Mouse (Mus musculus) limb, embryonic 13.5 days (tissue): ENCODE data around the gene Mfn1. TPM values are rescaled to one million over a fixed set of nuclear protein-coding genes. Genes with fewer than 3 reads are reported as not detected.

ENCODE experiments used
- ATAC-seq: fragments of 200-750 bp; cut with Nextera tagmentation; 2 replicates; pipeline ENCODE4 v1.8.0; 2017; ENCODE audit warnings: low read depth, moderate number of reproducible peaks, moderate TSS enrichment; ENCODE audit not compliant: low FRiP score
- H3K27ac ChIP-seq: fragments of 300-500 bp; sonication (generic); 2 replicates; pipeline ENCODE4 v1.5.1; 2015; ENCODE audit warnings: inconsistent platforms, mild to moderate bottlenecking, moderate library complexity
- H3K27me3 ChIP-seq: fragments of 300-500 bp; sonication (generic); 2 replicates; pipeline ENCODE4 v1.6.1; 2015; ENCODE audit warnings: mild to moderate bottlenecking, inconsistent platforms
- H3K36me3 ChIP-seq: fragments of 300-500 bp; sonication (generic); 2 replicates; pipeline ENCODE4 v1.6.1; 2015; ENCODE audit warnings: inconsistent platforms, mild to moderate bottlenecking, moderate library complexity
- H3K4me1 ChIP-seq: fragments of 300-500 bp; sonication (generic); 2 replicates; pipeline ENCODE4 v1.6.1; 2015; ENCODE audit warnings: inconsistent platforms
- H3K4me2 ChIP-seq: fragments of 300-500 bp; sonication (generic); replicated peaks from 2 replicates; pipeline ENCODE4 v1.6.1; 2015; ENCODE audit warnings: inconsistent platforms, mild to moderate bottlenecking, moderate library complexity
- H3K4me3 ChIP-seq: fragments of 300-500 bp; sonication (generic); 2 replicates; pipeline ENCODE4 v1.5.1; 2015; ENCODE audit warnings: moderate library complexity, mild to moderate bottlenecking, inconsistent platforms
- H3K9ac ChIP-seq: fragments of 300-500 bp; sonication (generic); 2 replicates; pipeline ENCODE4 v1.6.1; 2015; ENCODE audit warnings: mild to moderate bottlenecking, inconsistent platforms
- H3K9me3 ChIP-seq: fragments of 300-500 bp; sonication (generic); 2 replicates; pipeline ENCODE4 v1.6.1; 2016; ENCODE audit warnings: inconsistent platforms
- WGBS: fragments of 180-500 bp; shearing (Covaris S2); methylation state at CpG from one replicate; pipeline ENCODE4 v1.1.7; 2015; 5-methylcytosine and 5-hydroxymethylcytosine counted together
- polyA plus RNA-seq: library from polyadenylated mRNA; unstranded; fragments of >200 nt; fragmentation: Nextera tagmentation; extraction: Ambion mirVana; gene quantifications from 2 replicates; pipeline ENCODE4 v1.2.1, GENCODE M21; 2015

Gene Mfn1
- polyA plus RNA-seq: 31.8 and 34.9 TPM in 2 replicates

- H3K9ac ChIP-seq: peak within 1 kb of the TSS; percentile 83
- WGBS: under 1% methylated on average over 42 of the region's 47 CpGs
Measured at GRCm38 (mm10) chr3:32529303-32529898, at the start of gene Mfn1. TSS of gene Mfn1 (plus strand) at chr3:32529465.

GRCm38 (mm10) chr3:32479961-32480360 is 49.3 kb upstream of the Mfn1 start:
- no peaks in the 10 kb centered on the region for H3K27me3 ChIP-seq
- WGBS: 88% methylated on average over 7 of the region's 7 CpGs
- no peak for ATAC-seq
- no peaks in the 10 kb centered on the region for H3K9me3 ChIP-seq
- no peak overlapping the region for H3K27ac ChIP-seq
- H3K4me1 ChIP-seq: no peaks in the 10 kb centered on the region
- H3K4me2 ChIP-seq: no peak overlapping the region
- H3K36me3 ChIP-seq: no peaks in the 10 kb centered on the region
- no peak overlapping the region for H3K9ac ChIP-seq
- no peak overlapping the region for H3K4me3 ChIP-seq

More at GRCm38 (mm10) chr3:32529303-32529898, at the start of gene Mfn1:
- Histone ChIP-seq H3K9me3 (peaks cover 7% of the 10 kb centered on the region; the same call in 1 of the 2 replicates), H3K36me3 (peaks cover 31% of the 10 kb centered on the region), H3K4me2 (peak within 1 kb of the TSS; percentile 68), H3K4me1 (peaks cover 6% of the 10 kb centered on the region), H3K27me3 (no peaks in the 10 kb centered on the region), H3K27ac (peak within 1 kb of the TSS; percentile 33; the same call in 1 of the 2 replicates), H3K4me3 (peak within 1 kb of the TSS; percentile 88)
- ATAC-seq: peak; percentile 99

- 77% methylated on average over 3 of the region's 3 CpGs for WGBS
- H3K27ac ChIP-seq: no peak overlapping the region
- no peak overlapping the region for H3K4me3 ChIP-seq
- H3K4me1 ChIP-seq: no peaks in the 10 kb centered on the region
- H3K36me3 ChIP-seq: no peaks in the 10 kb centered on the region
- no peaks in the 10 kb centered on the region for H3K27me3 ChIP-seq
- ATAC-seq: no peak
- no peaks in the 10 kb centered on the region for H3K9me3 ChIP-seq
- H3K4me2 ChIP-seq: no peak overlapping the region
- no peak overlapping the region for H3K9ac ChIP-seq
Measured at GRCm38 (mm10) chr3:32483035-32483434, 46.2 kb upstream of the Mfn1 start.

GRCm38 (mm10) chr3:32486543-32486942 is 42.7 kb upstream of the Mfn1 start:
- H3K27ac ChIP-seq: no peak overlapping the region
- 67% methylated on average over 4 of the region's 4 CpGs for WGBS
- H3K36me3 ChIP-seq: no peaks in the 10 kb centered on the region
- no peaks in the 10 kb centered on the region for H3K4me1 ChIP-seq
- H3K4me2 ChIP-seq: no peak overlapping the region
- H3K9ac ChIP-seq: no peak overlapping the region
- no peak for ATAC-seq
- no peak overlapping the region for H3K4me3 ChIP-seq
- no peaks in the 10 kb centered on the region for H3K9me3 ChIP-seq
- no peaks in the 10 kb centered on the region for H3K27me3 ChIP-seq

DNA sequence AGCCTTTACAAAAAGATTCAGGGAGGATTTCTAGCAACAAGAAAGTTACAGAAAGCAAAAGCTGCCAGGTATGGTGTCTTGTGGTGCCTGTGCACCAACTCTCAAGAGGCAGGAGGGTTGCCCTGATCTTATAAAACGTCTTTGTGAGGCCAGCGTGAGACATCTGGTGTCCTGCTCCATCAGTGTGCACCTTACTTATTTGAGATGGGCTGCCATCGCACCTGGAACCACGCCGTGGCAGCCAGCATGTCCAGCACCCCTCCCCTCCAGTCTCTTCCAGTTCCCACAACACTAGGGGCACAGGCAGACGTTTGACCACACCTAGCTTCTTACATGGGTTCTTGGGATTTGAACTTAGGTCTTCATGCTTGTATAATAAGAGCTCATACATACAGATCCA is 41.1 kb upstream of the Mfn1 start:
- H3K27ac ChIP-seq: no peak overlapping the region
- H3K27me3 ChIP-seq: no peaks in the 10 kb centered on the region
- H3K36me3 ChIP-seq: no peaks in the 10 kb centered on the region
- WGBS: 75% methylated on average over 6 of the region's 6 CpGs
- H3K4me1 ChIP-seq: no peaks in the 10 kb centered on the region
- no peaks in the 10 kb centered on the region for H3K9me3 ChIP-seq
- H3K4me3 ChIP-seq: no peak overlapping the region
- no peak for ATAC-seq
- no peak overlapping the region for H3K4me2 ChIP-seq
- no peak overlapping the region for H3K9ac ChIP-seq

GRCm38 (mm10) chr3:32490076-32490927 is 39.0 kb upstream of the Mfn1 start:
- no peak overlapping the region for H3K27ac ChIP-seq
- no peak for ATAC-seq
- WGBS: 67% methylated on average over 15 of the region's 15 CpGs

DNA sequence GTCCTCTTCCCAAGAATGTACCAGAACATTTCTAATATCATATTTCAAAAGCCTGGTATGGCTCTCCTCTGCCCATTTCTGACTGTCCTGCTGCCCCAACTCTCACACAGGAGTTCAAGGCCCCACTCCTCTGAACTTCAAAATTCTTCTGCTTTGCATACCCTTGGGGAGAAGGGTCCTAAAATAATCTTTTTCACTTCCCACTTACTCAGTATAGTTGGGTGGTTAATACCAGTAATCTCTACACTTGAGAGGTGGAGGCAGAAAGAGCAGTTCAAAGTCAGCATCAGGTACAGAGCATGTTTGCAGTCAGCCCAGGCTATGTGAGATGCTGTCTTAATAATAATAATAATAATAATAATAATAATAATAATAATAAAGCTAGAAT is 38.3 kb upstream of the Mfn1 start:
- no peak overlapping the region for H3K27ac ChIP-seq
- H3K9me3 ChIP-seq: no peaks in the 10 kb centered on the region
- no peak overlapping the region for H3K4me3 ChIP-seq
- H3K36me3 ChIP-seq: no peaks in the 10 kb centered on the region
- ATAC-seq: no peak
- no peaks in the 10 kb centered on the region for H3K4me1 ChIP-seq
- H3K9ac ChIP-seq: no peak overlapping the region
- no peak overlapping the region for H3K4me2 ChIP-seq
- H3K27me3 ChIP-seq: no peaks in the 10 kb centered on the region

More at GRCm38 (mm10) chr3:32490076-32490927, 39.0 kb upstream of the Mfn1 start:
- Histone ChIP-seq H3K9ac (no peak overlapping the region), H3K27me3 (no peaks in the 10 kb centered on the region), H3K4me2 (no peak overlapping the region), H3K36me3 (no peaks in the 10 kb centered on the region), H3K4me1 (no peaks in the 10 kb centered on the region), H3K9me3 (no peaks in the 10 kb centered on the region), H3K4me3 (no peak overlapping the region)

GRCm38 (mm10) chr3:32492097-32493090 is 36.9 kb upstream of the Mfn1 start, which contains the start of gene Kcnmb3:
TSS of gene Kcnmb3 (minus strand) at chr3:32492231.
- no peak for ATAC-seq
- no peaks in the 10 kb centered on the region for H3K9me3 ChIP-seq
- H3K4me3 ChIP-seq: no peak within 1 kb of the TSS
- no peaks in the 10 kb centered on the region for H3K4me1 ChIP-seq
- no peaks in the 10 kb centered on the region for H3K36me3 ChIP-seq
- WGBS: 74% methylated on average over 11 of the region's 11 CpGs
- H3K9ac ChIP-seq: no peak within 1 kb of the TSS
- H3K4me2 ChIP-seq: no peak within 1 kb of the TSS
- H3K27ac ChIP-seq: no peak within 1 kb of the TSS
- H3K27me3 ChIP-seq: no peaks in the 10 kb centered on the region

DNA sequence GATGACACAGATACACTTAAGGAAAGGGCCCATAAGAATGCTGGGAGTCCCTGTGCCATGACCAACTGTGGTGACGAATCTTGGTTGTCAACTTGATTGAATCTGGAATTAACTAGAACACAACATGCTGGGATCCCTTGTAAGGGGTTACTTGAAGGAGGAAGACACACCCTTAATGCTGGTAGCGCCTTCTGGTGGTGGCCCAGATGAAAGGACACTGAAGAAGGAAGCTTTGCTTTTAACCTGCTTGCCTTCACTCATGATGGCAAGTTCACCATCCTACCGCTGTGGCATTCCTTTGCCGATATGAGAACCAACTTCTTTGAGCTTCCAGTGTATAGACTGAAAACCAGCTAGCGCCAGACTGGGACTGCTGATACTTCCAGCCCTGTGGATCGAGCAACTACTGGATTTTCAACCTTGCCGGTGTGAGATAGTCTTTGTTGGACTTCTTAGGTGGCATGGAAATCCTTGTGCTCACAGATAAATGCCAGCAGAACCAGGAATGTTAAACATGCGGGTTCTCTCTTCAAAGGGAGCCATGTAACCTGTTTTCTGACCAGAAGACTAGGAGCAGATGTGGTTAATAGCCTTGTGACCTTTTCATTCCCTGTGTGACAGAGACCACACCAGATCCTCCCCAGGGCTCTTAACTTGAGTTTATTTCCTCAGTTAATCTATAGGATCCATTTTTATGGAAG is 34.7 kb upstream of the Mfn1 start:
- H3K36me3 ChIP-seq: no peaks in the 10 kb centered on the region
- H3K27me3 ChIP-seq: no peaks in the 10 kb centered on the region
- WGBS: 72% methylated on average over 8 of the region's 8 CpGs
- no peak overlapping the region for H3K27ac ChIP-seq
- no peak overlapping the region for H3K4me3 ChIP-seq
- no peaks in the 10 kb centered on the region for H3K9me3 ChIP-seq
- H3K4me2 ChIP-seq: no peak overlapping the region
- no peaks in the 10 kb centered on the region for H3K4me1 ChIP-seq
- no peak overlapping the region for H3K9ac ChIP-seq
- no peak for ATAC-seq

DNA sequence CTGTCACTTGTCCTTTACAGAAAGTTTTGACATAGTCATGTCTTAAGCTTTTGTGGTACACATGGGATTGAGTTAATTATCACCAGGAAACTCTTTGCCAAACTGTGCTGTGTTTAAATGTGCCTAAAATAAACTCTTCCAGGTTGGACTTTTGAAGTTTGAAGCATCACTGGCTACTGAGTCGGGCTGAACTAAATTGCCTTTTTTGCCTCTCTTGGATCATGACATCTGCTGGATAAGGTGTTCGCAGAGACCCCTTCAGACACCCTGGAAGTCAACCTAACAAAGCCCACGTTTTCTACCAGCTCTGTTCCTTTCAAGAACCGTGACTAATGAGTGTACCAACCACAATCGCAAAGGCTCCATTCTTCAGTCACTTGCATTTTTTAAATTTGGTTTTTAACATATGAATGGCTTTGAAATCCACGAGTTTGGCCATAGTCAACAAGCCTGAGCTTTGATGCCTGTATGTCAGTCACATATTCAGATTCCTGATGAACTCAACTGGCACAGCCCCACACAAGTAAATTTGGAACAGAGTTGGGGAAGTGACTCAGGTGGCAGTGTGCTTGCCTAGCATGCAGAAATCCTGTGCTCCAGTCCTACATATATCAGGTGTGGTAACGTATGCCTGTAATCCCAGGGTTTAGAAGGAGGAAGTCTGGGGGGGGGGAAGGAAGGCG is 34.0 kb upstream of the Mfn1 start:
- 49% methylated on average over 8 of the region's 8 CpGs for WGBS
- Histone ChIP-seq H3K4me1 (no peaks in the 10 kb centered on the region), H3K9ac (no peak overlapping the region), H3K4me2 (no peak overlapping the region), H3K9me3 (no peaks in the 10 kb centered on the region), H3K27ac (no peak overlapping the region), H3K27me3 (no peaks in the 10 kb centered on the region), H3K36me3 (no peaks in the 10 kb centered on the region), H3K4me3 (no peak overlapping the region)
- ATAC-seq: no peak
